Mouse (Mus musculus): ENCODE results near the gene Nr1h2. TPM values are rescaled to one million over a fixed set of nuclear protein-coding genes. Genes with fewer than 3 reads are reported as not detected.
A peak's percentile ranks its signal among the peaks of the same experiment; 100 is the strongest.

Gene Nr1h2
- total and polyA plus RNA-seq, 3 experiments: 34.0 to 223 (median 98.5) TPM

DNA sequence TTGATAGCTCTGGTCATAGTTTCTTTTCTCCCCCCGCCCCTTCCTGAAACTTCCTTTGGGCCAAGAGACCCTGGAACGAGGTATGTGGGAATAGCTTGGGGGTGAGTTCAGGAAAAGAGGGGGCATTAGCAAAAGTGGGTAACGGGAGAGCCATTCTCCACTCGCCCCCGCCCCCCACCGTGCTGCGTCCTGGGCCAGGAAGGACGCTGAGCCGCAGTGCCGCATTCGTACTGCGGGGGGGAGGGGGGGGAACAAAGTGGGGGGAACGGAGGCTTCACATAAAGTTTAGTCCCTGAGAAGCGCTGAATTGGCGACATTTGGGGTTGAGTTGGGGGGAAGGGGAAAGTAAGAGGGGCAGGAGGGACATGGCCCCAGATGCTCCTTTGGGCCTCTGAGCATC is 39.3 kb upstream of the Nr1h2 start:
- TF ChIP-seq GATA1 (IDR thresholded peaks at IDR 0.05; ENCODE audit: borderline replicate concordance, low read length): no peak
- TF ChIP-seq TAL1 (conservative IDR thresholded peaks at IDR 0.05; ENCODE audit: low read depth, low read length): no peak
- TF ChIP-seq GATA2 (IDR thresholded peaks at IDR 0.05; ENCODE audit: borderline replicate concordance, low read depth, low read length): no peak
- no peak for TF ChIP-seq CTCF (IDR thresholded peaks at IDR 0.05; ENCODE audit: low read depth, low read length)
- no peak for TF ChIP-seq POLR2AphosphoS5 (IDR thresholded peaks at IDR 0.05; ENCODE audit: insufficient replicate concordance, low read depth, low read length)
- no peak for ATAC-seq (ENCODE audit: extremely low read depth, insufficient number of reproducible peaks, low FRiP score, poor library complexity, severe bottlenecking)
- peaks cover 4% of the 10 kb centered on the region for H3K4me1 ChIP-seq (ENCODE audit: insufficient read depth, low read depth, low read length)
- H3K36me3 ChIP-seq (replicated peaks): no peaks in the 10 kb centered on the region
- H3K27me3 ChIP-seq (ENCODE audit: insufficient read depth, low read length): peaks cover 18% of the 10 kb centered on the region
- no peak for DNase-seq (ENCODE audit: low spot score)
- peaks cover 11% of the 10 kb centered on the region for H3K9me3 ChIP-seq (replicated peaks)
- no peak overlapping the region for H3K4me3 ChIP-seq (ENCODE audit: low read depth, low read length)

- H3K27me3 ChIP-seq (ENCODE audit: insufficient read depth, low read length): peaks cover 32% of the 10 kb centered on the region
Measured at GRCm38 (mm10) chr7:44591348-44592116, 37.8 kb upstream of the Nr1h2 start.

GRCm38 (mm10) chr7:44590402-44591347 is 36.9 kb upstream of the Nr1h2 start, which contains the start of gene Kcnc3:
Kcnc3 (plus strand) TSS chr7:44590664.
- DNase-seq (ENCODE audit: low spot score) (no peak), ATAC-seq (ENCODE audit: extremely low read depth, insufficient number of reproducible peaks, low FRiP score, poor library complexity, severe bottlenecking) (no peak)
- Histone ChIP-seq H3K27me3 (ENCODE audit: insufficient read depth, low read length) (peaks cover 37% of the 10 kb centered on the region), H3K4me1 (ENCODE audit: insufficient read depth, low read depth, low read length) (peaks cover 4% of the 10 kb centered on the region), H3K4me3 (ENCODE audit: low read depth, low read length) (no peak within 1 kb of the TSS), H3K9me3 (replicated peaks) (peaks cover 11% of the 10 kb centered on the region), H3K36me3 (replicated peaks) (no peaks in the 10 kb centered on the region)
- no peak for TF ChIP-seq GATA1 (IDR thresholded peaks at IDR 0.05; ENCODE audit: borderline replicate concordance, low read length)
- TF ChIP-seq GATA2 (IDR thresholded peaks at IDR 0.05; ENCODE audit: borderline replicate concordance, low read depth, low read length): no peak
- TF ChIP-seq POLR2AphosphoS5 (IDR thresholded peaks at IDR 0.05; ENCODE audit: insufficient replicate concordance, low read depth, low read length): no peak
- no peak for TF ChIP-seq TAL1 (conservative IDR thresholded peaks at IDR 0.05; ENCODE audit: low read depth, low read length)
- TF ChIP-seq CTCF (IDR thresholded peaks at IDR 0.05; ENCODE audit: low read depth, low read length): no peak

More at GRCm38 (mm10) chr7:44591348-44592116, 37.8 kb upstream of the Nr1h2 start:
- ATAC-seq (ENCODE audit: extremely low read depth, insufficient number of reproducible peaks, low FRiP score, poor library complexity, severe bottlenecking): no peak
- no peak overlapping the region for H3K4me3 ChIP-seq (ENCODE audit: low read depth, low read length)
- H3K4me1 ChIP-seq (ENCODE audit: insufficient read depth, low read depth, low read length): peaks cover 4% of the 10 kb centered on the region
- peaks cover 11% of the 10 kb centered on the region for H3K9me3 ChIP-seq (replicated peaks)
- H3K36me3 ChIP-seq (replicated peaks): no peaks in the 10 kb centered on the region
- DNase-seq (ENCODE audit: low spot score): no peak
- no peak for TF ChIP-seq GATA1 (IDR thresholded peaks at IDR 0.05; ENCODE audit: borderline replicate concordance, low read length)
- no peak for TF ChIP-seq POLR2AphosphoS5 (IDR thresholded peaks at IDR 0.05; ENCODE audit: insufficient replicate concordance, low read depth, low read length)
- TF ChIP-seq TAL1 (conservative IDR thresholded peaks at IDR 0.05; ENCODE audit: low read depth, low read length): no peak
- TF ChIP-seq CTCF (IDR thresholded peaks at IDR 0.05; ENCODE audit: low read depth, low read length): no peak
- TF ChIP-seq GATA2 (IDR thresholded peaks at IDR 0.05; ENCODE audit: borderline replicate concordance, low read depth, low read length): no peak

- Histone ChIP-seq H3K36me3 (replicated peaks) (no peaks in the 10 kb centered on the region), H3K27me3 (ENCODE audit: insufficient read depth, low read length) (peaks cover 41% of the 10 kb centered on the region), H3K4me1 (ENCODE audit: insufficient read depth, low read depth, low read length) (peaks cover 4% of the 10 kb centered on the region), H3K4me3 (ENCODE audit: low read depth, low read length) (no peak overlapping the region), H3K9me3 (replicated peaks) (peaks cover 11% of the 10 kb centered on the region)
- DNase-seq (ENCODE audit: low spot score): no peak
- ATAC-seq (ENCODE audit: extremely low read depth, insufficient number of reproducible peaks, low FRiP score, poor library complexity, severe bottlenecking): no peak
- TF ChIP-seq CTCF (IDR thresholded peaks at IDR 0.05; ENCODE audit: low read depth, low read length) (no peak), POLR2AphosphoS5 (IDR thresholded peaks at IDR 0.05; ENCODE audit: insufficient replicate concordance, low read depth, low read length) (no peak)
Measured at GRCm38 (mm10) chr7:44589946-44590345, 36.2 kb upstream of the Nr1h2 start.

DNA sequence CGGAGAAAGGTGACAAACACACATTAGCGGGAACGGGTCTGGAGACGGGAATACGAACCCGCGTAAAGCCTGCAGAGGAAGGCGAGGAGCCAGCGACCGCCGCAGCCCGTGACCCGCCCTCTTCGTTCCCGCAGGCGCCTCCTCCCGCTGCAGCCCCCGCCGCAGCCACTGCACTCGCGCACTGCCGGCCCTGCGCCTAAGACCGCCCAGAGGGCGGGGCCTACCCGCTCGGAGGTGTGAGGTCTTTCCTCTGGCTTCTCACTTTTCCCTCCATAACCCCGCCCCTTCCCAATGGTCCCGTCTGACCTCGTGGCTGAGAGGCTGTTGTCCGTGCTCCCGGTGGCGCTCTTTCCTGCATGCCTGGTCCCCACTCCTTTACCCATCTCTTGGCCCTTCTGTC is 35.4 kb upstream of the Nr1h2 start:
- Histone ChIP-seq H3K4me1 (ENCODE audit: insufficient read depth, low read depth, low read length) (peaks cover 4% of the 10 kb centered on the region), H3K9me3 (replicated peaks) (peaks cover 11% of the 10 kb centered on the region), H3K36me3 (replicated peaks) (no peaks in the 10 kb centered on the region), H3K4me3 (ENCODE audit: low read depth, low read length) (peak overlapping the region; percentile 16; the same call in 1 of the 2 replicates), H3K27me3 (ENCODE audit: insufficient read depth, low read length) (peaks cover 43% of the 10 kb centered on the region)
- TF ChIP-seq GATA2 (IDR thresholded peaks at IDR 0.05; ENCODE audit: borderline replicate concordance, low read depth, low read length) (no peak), POLR2AphosphoS5 (IDR thresholded peaks at IDR 0.05; ENCODE audit: insufficient replicate concordance, low read depth, low read length) (no peak), TAL1 (conservative IDR thresholded peaks at IDR 0.05; ENCODE audit: low read depth, low read length) (no peak), GATA1 (IDR thresholded peaks at IDR 0.05; ENCODE audit: borderline replicate concordance, low read length) (no peak), CTCF (IDR thresholded peaks at IDR 0.05; ENCODE audit: low read depth, low read length) (no peak)
- no peak for DNase-seq (ENCODE audit: low spot score)
- no peak for ATAC-seq (ENCODE audit: extremely low read depth, insufficient number of reproducible peaks, low FRiP score, poor library complexity, severe bottlenecking)

DNA sequence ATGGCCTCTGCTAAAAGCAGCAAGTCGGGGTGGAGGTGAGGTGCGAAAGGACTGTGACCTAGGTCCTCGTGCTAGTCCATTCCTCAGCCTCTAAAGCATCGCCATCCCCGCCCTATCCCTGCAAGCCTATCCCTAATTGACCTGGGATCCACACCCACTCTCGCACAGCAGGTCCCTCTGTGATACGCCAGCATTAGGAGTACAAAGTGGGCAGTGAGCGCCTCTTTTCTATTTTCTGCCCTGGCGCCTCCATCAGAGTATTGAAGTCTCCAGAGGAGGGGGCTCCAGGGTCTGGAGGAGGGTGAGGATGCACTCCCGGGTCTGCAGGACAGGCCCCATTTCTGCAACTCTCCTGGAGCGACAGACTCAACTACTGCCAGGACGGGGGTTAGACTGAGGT is 34.6 kb upstream of the Nr1h2 start:
- no peak for ATAC-seq (ENCODE audit: extremely low read depth, insufficient number of reproducible peaks, low FRiP score, poor library complexity, severe bottlenecking)
- H3K27me3 ChIP-seq (ENCODE audit: insufficient read depth, low read length): peaks cover 43% of the 10 kb centered on the region

More for the DNA sequence above, 34.6 kb upstream of the Nr1h2 start:
- no peak for TF ChIP-seq TAL1 (conservative IDR thresholded peaks at IDR 0.05; ENCODE audit: low read depth, low read length)
- TF ChIP-seq GATA2 (IDR thresholded peaks at IDR 0.05; ENCODE audit: borderline replicate concordance, low read depth, low read length): no peak
- no peak for TF ChIP-seq CTCF (IDR thresholded peaks at IDR 0.05; ENCODE audit: low read depth, low read length)
- Histone ChIP-seq H3K9me3 (replicated peaks) (peaks cover 11% of the 10 kb centered on the region), H3K36me3 (replicated peaks) (no peaks in the 10 kb centered on the region), H3K4me1 (ENCODE audit: insufficient read depth, low read depth, low read length) (peaks cover 4% of the 10 kb centered on the region), H3K4me3 (ENCODE audit: low read depth, low read length) (no peak overlapping the region)
- no peak for DNase-seq (ENCODE audit: low spot score)

Data from G1E (cell line).